Mouse (Mus musculus) left cerebral cortex, adult 2 months (tissue): ENCODE data around the gene Eml6. TPM values are rescaled to one million over a fixed set of nuclear protein-coding genes. Genes with fewer than 3 reads are reported as not detected.
"Not testable (repeated sequence)": the region's sequence is repeated elsewhere in the genome, so short reads cannot be mapped to it uniquely, and the experiment has no call there.

Experiments
- DNase-seq, 2 experiments: peaks; one replicate each; pipeline ENCODE4 v3.0.0; 2021 to 2022; ENCODE audit warnings: low spot score in 2 of 2, mixed read lengths in 1 of 2; ENCODE audit errors: extremely low spot score in 1 of 2
- H3K27ac ChIP-seq: fragments of 200-600 bp; 2 replicates; pipeline ENCODE4 v1.8.1; 2022
- H3K4me3 ChIP-seq: fragments of 200-600 bp; 2 replicates; pipeline ENCODE4 v1.8.1; 2022
- CTCF ChIP-seq: fragments of 200-600 bp; IDR thresholded peaks from 2 replicates; pipeline ENCODE4 v1.8.1; 2022; ENCODE audit warnings: antibody characterized with exemption, mild to moderate bottlenecking, moderate library complexity
- intact Hi-C: fragments of 180-260 bp; cut with DNase I; formaldehyde crosslinking; loops from one replicate; pipeline ENCODE4 v1.15.1; 2025
- total RNA-seq, 2 experiments: library from RNA; stranded (reverse); gene quantifications; 2 replicates each; pipeline ENCODE4 v1.2.3; 2021

The Eml6 gene
- total RNA-seq, 2 experiments from 2014 or later = 19.7 to 24.0 TPM

- H3K27ac ChIP-seq = no peak overlapping the region
- no peak overlapping the region for H3K4me3 ChIP-seq
- DNase-seq = no peak
- TF ChIP-seq CTCF = no peak
- intact Hi-C loops = no loop called here
Measured at GRCm38 (mm10) chr11:29839781-29840180, 186.1 kb downstream of the Eml6 start.

GRCm38 (mm10) chr11:29837066-29837465 is 188.8 kb downstream of the Eml6 start:
- TF ChIP-seq CTCF = no peak
- no peak overlapping the region for H3K4me3 ChIP-seq
- no peak overlapping the region for H3K27ac ChIP-seq
- intact Hi-C loops = no loop called here
- no peak for DNase-seq

GRCm38 (mm10) chr11:29827729-29828128 is 198.1 kb downstream of the Eml6 start:
- DNase-seq = no peak
- no peak for TF ChIP-seq CTCF
- Histone ChIP-seq H3K4me3 (no peak overlapping the region), H3K27ac (no peak overlapping the region)
- intact Hi-C loops = no loop called here

GRCm38 (mm10) chr11:29826001-29826400 is 199.8 kb downstream of the Eml6 start:
- intact Hi-C loops = no loop called here
- no peak for TF ChIP-seq CTCF
- Histone ChIP-seq H3K27ac (no peak overlapping the region), H3K4me3 (no peak overlapping the region)
- DNase-seq = no peak

GRCm38 (mm10) chr11:29825271-29825718 is 200.5 kb downstream of the Eml6 start, which contains the start of gene 4931440F15Rik:
Gene 4931440F15Rik, minus strand, starts transcription at chr11:29825668.
- H3K4me3 ChIP-seq, intact Hi-C loops, H3K27ac ChIP-seq, DNase-seq: not testable (repeated sequence)

GRCm38 (mm10) chr11:29824474-29825270 is 201.2 kb downstream of the Eml6 start:
- peak in 1 of 2 experiments; percentile 9 for DNase-seq
- intact Hi-C loops, H3K4me3 ChIP-seq: not testable (repeated sequence)

GRCm38 (mm10) chr11:29823141-29823540 is 202.7 kb downstream of the Eml6 start:
- Histone ChIP-seq H3K4me3 (no peak overlapping the region), H3K27ac (no peak overlapping the region)
- TF ChIP-seq CTCF = no peak
- intact Hi-C loops = no loop called here
- DNase-seq = peak in 1 of 2 experiments; percentile 4

More at GRCm38 (mm10) chr11:29824474-29825270, 201.2 kb downstream of the Eml6 start:
- H3K27ac ChIP-seq = not testable (repeated sequence)

- H3K4me3 ChIP-seq = no peak overlapping the region
- DNase-seq = no peak
- intact Hi-C loops = no loop called here
- TF ChIP-seq CTCF = no peak
- no peak overlapping the region for H3K27ac ChIP-seq
Measured at GRCm38 (mm10) chr11:29815670-29816069, 210.2 kb downstream of the Eml6 start.

- H3K4me3 ChIP-seq = no peak overlapping the region
- intact Hi-C loops = no loop called here
- TF ChIP-seq CTCF = no peak
- DNase-seq = no peak
- no peak overlapping the region for H3K27ac ChIP-seq
Measured at GRCm38 (mm10) chr11:29815261-29815660, 210.6 kb downstream of the Eml6 start.

GRCm38 (mm10) chr11:29813267-29813666 is 212.6 kb downstream of the Eml6 start:
- intact Hi-C loops = loop anchor here (1.0 kb wide), 2 partner anchors 18 to 47 kb away; no protein-coding TSS in a partner anchor
- peak overlapping the region; percentile 73 for H3K27ac ChIP-seq
- no peak for DNase-seq
- TF ChIP-seq CTCF = no peak
- no peak overlapping the region for H3K4me3 ChIP-seq

- H3K27ac ChIP-seq = peak overlapping the region; percentile 63
- TF ChIP-seq CTCF = no peak; the same call in 1 of the 2 replicates
- H3K4me3 ChIP-seq = no peak overlapping the region
- no peak for DNase-seq
- intact Hi-C loops = no loop called here
Measured at GRCm38 (mm10) chr11:29812475-29812874, 213.4 kb downstream of the Eml6 start.

GRCm38 (mm10) chr11:29810324-29810723 is 215.5 kb downstream of the Eml6 start:
- DNase-seq = no peak
- Histone ChIP-seq H3K4me3 (no peak overlapping the region), H3K27ac (peak overlapping the region; percentile 83; the same call in 1 of the 2 replicates)
- TF ChIP-seq CTCF = no peak
- intact Hi-C loops = no loop called here
